Mouse (Mus musculus): ENCODE measurements at regions not wholly inside any gene's neighbourhood (a gene's known extent, or its start where the extent isn't known, plus 50 kb on each side); places are given as distances from the start of the nearest gene placed in this dataset.

DNA sequence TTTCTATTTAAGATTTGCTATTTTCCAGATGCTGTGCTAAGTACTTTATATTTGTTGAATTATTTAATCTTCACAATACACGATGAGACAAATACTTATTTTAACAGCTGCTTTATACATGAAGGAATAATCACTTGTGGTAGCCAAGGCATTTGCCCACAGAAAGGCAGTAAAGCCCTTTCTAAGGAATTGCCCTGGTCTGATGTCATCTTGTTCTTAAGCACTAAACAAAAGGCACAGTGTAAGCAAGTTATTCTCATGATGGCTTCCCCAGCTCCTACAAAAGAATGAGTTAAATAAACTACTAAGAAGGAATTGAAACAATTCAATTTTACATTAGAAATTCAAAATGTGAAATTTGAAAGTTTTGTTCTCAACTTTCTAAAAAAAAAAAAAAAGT, 358.8 kb downstream of the Cenpc1 start:
- TF ChIP-seq CTCF (IDR thresholded peaks at IDR 0.05; ENCODE audit: low read depth) (no peak), EP300 (IDR thresholded peaks at IDR 0.05; ENCODE audit: low read depth) (no peak)

Measured in liver, postnatal 0 days (tissue).